Mouse (Mus musculus): ENCODE data around the gene Pam16.

Gene Pam16

DNA sequence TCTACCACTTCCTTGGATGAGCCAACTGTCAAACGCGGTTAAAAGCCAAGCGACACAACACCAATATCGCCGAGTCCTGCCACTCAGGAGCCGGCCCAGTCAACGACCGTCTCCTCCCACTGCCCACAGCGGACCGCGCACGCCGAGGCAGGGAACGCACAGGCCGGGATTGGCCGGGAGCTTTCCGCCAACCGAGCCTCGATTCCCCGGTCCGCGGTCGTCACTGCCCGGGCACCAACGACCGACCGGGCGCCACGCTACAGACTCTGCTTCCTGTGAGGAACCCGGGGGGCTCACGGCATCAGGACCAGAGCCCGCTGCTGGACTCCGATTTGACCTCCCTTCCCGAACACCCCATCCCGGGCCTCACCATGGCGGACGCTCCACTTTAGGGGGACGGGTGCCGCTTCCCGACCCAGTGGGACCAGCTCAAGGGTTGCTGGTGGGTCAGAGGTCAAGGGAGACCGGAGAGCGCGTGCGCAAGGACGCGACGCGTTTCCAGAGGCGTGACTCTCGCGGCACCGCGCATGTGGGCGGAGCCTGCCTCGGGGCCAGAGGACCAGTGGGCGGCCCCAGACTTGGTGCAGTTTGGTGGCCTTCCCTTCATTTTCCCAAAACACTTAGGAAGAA, at the start of gene Pam16:
Pam16 (minus strand) TSS at position 508 of the 630 bp plus-strand sequence.
- peak; percentile 93 for DNase-seq (ENCODE audit: low spot score)

DNA sequence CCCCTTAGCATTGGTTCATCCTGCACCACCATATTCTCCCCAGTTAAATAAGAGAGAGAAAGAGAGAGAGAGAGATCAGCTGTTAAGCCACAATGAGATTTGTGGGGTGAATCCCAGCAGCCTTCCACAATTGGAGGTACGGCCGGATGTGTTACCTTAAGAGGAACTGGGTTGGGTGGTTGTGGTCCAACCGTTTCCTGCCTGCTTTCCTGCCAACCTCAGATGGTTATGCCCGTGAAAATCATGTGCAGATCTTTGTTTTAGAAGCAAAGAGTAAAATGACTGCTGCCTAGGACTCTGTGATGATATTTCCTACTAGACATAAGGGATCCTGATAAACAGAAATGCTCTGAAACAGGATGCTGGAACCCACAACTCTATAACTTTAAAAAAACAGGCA, 49.3 kb upstream of the Pam16 start:
- DNase-seq (ENCODE audit: low spot score): no peak

DNA sequence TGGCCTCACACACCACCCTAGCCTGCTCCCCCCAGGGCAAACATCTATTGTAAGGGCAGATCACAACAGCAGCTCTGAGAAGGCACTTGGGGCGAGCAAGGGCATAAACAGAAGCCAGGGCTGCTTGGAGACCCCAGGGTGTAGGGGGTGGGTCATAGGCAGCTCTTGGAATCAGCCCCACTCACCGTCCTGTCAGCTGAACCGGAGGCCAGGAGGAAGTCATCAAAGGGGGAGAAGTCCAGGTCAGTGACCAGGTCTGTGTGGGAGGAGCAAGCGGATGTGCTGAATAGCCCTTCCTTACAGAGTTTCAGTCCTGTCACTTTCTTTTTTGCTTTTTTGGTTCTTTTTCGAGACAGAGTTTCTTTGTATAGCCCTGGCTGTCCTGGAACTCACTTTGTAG, 45.5 kb upstream of the Pam16 start:
- DNase-seq (ENCODE audit: low spot score): no peak

DNA sequence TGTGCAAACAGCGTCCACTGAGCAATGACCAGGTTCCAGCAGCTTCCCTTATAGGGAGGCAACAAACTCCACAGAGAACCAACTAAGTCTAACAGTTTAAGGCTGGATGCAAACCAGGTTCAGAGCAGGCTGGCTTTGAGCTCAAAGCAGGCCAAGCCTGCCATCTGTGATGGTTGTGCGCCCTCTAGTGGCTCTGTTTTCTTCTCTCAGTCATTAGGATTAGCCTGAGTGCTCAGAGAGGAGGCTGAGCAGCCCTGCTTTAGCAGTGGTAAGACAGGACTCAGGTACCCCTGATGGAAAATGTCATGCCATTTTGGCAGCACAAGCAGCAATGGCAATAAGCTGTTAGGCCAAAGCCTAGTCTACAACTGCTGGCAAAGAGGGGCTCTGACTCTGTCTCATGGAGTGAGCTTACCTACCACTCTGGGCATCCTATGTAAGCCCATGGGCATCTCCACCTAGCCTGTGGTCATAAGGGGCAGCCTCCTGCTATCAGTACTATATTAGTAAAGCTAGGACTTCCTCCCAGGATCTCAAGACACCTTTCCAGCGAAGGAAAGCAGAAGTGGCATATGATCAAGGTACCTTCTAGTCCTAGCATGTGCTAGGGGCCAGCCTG, 42.5 kb upstream of the Pam16 start:
- peak; percentile 92 for DNase-seq (ENCODE audit: low spot score)

DNA sequence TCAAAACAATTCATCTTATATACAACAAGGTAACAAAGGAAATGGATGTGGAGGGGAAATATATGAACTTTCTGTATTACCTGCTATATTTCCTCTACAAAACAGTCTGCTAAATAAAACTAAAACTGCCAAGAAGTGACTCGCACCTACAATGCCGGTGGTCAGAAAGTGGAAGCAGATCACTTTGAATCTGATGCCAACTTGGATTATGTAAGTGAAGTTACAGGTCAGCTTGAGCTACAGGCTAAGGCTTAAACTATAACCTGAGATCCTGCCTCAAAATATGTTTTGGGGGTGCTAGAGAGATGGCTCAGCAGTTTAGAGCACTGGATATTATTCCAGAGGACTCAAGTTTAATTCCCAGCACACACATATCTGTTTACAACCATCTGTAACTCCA, 40.9 kb upstream of the Pam16 start:
- no peak for DNase-seq (ENCODE audit: low spot score)

DNA sequence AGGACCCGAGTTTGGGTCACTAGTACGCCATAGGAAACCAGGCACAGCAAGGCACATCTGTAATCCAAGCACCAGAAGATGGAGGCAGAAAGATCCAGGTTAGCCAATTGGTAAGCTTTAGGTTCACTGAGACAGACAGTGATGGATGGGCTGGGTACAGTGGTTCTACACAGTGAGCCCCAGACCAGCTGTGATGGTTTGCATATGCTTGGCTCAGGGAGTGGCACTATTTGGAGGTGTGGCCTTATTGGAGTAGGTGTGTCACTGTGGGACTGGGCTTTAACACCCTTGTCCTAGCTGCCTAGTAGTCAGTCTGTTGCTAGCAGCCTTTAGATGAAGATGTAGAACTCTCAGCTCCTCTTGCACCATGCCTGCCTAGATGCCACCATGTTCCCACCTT, 39.0 kb upstream of the Pam16 start:
- DNase-seq (ENCODE audit: low spot score): no peak

DNA sequence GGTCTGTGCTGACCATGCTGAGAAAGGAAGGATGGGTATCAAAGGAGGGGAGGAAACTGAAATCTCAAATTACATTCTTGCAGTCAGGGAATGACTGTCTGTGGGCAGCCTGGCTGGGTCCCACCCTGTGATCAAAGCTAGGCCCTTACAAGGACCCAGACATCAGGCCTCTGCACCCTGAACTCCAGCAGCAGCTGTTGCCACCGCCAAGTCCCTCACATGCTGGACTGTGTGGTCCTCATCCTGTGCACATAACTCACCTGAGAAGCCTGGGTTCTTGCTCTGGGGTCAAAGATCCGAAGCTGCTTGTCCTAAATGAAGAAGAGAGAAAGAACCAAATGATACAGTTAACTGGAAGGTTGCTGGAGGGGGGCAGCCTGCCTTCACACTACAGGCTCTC, 36.8 kb upstream of the Pam16 start:
- DNase-seq (ENCODE audit: low spot score): no peak

DNA sequence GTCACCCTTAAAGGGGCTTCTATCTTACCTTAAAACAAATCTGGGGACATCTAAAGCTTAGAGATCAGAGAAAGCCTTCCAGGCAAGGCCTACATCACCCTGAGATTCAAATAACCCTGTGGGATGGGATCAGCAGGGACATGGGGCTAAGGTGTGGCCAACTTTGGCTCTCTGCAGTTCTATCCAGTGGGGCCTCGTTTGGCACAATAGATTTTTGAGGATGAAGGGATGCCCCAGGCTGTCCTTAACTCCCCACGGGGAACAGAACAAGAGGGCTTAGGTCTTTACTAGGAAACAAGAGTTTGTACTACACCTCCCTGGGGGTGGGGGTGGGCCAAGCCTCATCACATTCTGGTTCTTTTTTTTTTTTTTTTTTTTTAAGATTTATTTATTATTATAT, 34.5 kb upstream of the Pam16 start:
- DNase-seq (ENCODE audit: low spot score): no peak

DNA sequence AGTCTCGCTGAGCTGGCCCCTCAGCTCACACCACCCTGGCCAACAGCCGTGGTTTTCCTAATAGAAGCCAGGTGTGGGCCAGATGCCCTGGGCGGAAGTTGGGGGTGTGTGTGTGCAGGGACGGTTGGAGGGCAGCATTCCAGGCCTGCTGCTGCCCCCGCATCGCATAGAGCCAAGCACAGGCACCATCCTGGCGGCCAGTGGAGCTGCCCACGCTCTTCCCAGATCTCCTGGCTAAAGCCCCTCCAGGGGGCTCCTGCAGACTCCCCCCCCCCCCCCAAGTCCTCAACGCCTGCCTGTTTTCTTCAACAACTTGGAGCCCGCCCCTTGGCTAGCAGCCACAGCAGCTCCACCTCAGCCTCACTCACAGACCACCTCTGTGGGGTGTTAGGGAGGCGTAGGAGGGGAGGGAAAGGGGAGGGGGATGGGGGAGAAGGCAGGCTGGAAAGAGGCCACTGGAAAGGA, 34.0 kb upstream of the Pam16 start:
- no peak for DNase-seq (ENCODE audit: low spot score)

DNA sequence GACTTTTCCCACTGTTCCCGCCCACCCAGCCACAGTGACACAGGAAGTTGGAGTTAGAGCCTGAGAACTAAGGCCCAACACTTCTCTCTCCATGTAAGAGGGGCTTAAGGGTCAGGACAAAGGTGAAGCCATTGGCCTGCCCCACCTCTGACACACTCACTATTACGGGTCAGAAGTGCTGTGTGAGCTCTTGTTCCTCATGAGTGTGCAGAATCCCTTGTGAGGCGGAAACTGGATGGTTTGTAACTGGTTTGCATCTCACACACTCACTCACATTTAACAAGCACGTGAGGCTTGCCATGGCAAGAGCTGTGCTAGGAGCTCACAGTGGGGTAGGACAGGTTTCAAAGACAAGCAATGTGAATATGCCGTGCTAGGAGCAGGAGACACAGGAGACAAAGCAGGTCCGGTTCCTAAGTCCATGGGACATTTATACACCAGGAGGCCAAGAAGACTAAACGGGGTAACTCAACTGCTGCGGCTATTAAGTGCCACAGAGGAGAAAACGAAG, 31.8 kb upstream of the Pam16 start:
- no peak for DNase-seq (ENCODE audit: low spot score)

DNA sequence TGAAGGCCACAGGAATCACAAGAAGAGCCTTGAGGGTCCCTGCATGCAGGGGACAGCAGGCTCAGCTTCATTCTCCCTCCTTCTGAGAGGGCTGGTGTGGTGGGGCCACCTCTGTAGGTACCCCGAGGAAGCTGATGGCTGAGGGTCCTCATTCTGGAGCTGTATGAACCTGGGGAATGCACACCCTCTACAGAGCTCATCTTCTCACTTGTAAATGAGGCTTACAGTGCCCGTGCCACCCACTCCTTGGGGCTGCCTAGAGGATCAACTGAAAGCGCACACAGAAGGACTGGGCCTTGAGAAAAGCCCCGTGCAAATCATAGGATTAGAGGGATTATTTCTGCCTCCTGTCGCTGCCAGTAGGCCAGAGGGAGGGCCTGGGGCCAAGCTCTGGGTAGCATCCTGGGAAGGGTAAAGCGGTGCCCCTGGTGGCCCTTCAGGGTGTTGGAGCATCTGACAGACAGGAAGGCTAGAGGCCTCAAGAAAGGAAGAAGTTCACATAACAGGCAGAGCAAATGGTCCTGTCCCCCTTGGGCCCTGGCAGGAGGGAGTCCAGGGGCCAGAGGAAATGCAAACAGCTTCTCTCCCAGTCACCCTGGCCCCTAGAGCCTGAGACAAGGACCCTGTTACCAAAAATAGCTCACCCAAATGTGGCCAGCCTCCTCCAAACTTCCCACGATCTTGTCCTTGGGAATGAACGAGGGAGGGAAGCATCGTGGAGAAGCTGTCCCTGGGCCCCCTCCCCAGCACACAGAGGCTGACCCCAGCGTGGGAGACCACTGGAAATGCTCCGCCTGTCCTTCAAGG, 31.2 kb upstream of the Pam16 start:
- no peak for DNase-seq (ENCODE audit: low spot score)

DNA sequence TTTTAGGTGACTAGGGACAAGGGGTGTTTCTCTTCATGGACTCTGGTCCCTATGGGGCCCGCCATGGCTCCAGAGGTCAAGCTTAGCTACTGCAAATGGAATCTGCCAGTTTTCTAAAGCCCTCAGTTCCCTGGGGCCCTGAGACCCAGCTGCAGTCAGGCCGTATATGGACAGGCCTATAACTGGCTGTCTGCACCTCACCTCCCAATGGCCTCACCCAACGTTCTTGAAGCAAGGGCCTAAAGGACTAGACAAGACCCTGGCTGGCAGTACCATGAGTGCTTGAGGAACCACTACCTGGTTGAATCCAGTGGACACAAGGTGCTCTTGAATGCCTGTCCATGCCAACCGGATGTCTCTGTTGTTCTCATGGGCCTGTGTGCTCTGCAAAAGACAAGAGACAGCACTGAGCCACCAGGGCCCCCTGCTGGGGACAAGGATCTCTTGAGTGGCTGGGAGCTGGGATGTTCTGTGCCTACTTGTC, 30.5 kb upstream of the Pam16 start:
- DNase-seq (ENCODE audit: low spot score): no peak

DNA sequence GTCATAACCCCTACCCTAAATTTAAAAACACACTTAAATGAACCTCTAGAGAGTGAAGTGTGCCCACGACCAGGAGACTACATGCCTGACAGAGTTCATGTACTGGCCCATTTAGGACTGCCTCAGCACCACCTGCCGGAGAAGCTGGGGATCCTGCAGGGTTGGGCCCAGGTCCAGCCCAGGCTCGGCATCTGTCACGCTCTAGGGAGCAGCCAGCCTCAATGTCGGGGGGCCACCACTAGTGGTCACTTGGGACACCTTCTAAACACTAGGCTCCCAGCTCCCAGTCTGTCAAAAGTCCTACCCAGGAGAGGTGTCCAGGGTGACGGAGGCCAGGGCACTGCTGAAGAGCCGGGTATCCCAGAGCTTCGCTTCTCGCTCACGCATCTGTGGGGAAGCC, 29.9 kb upstream of the Pam16 start:
- DNase-seq (ENCODE audit: low spot score): no peak

DNA sequence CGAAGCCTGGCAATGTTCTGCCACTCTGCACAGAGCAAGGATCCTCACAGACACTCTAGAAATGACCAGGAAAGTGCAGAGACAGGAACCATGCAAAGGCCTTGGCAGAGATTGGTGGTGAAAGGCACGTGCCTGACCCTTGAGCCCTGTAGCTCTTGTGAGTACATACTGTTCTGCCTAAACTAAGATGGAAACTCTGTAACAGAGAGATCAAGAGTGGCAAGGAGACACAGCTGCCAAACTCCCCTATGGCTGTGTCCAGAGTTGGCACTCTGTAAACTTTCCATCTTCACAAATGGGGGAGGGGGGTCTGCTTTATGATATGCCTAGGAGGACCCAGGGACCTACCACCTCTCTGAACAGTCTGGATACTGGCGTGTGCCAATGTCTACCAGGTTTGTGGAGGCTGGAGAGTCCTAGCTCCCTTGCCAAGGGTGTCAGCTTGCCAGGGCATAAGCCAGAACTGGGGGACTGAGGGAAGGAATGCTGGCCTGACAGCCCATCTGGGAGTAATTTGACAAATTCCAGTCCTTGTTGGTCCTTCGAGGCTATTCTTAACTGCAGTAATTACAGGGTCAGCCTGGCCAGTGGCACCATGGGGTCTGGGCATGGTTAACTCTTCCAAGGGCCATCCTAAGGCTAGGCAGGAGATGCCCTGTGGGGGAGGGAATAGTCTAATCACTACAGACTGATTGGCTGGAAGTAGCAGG, 28.1 kb upstream of the Pam16 start:
- DNase-seq (ENCODE audit: low spot score): no peak

DNA sequence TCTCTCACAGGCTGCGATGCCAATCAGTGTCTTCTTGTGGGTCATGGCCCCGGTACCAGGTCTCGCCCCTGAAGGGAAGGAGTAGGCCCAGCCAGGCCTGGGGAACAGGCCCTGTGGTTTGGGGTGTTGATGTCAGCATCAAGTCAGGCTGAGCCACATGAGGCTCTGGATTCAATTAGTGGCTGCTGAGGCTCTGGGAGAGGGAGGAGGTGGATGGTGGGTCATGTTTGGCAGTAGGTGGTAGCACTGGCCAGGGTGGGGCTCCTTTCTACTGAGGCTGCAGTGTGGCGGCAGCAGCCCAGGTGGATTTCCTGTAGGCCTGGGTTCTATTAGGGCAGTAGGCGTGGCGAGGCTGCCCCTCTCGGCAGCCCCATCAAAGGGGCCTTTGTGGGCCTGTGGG, 26.8 kb upstream of the Pam16 start:
- no peak for DNase-seq (ENCODE audit: low spot score)

DNA sequence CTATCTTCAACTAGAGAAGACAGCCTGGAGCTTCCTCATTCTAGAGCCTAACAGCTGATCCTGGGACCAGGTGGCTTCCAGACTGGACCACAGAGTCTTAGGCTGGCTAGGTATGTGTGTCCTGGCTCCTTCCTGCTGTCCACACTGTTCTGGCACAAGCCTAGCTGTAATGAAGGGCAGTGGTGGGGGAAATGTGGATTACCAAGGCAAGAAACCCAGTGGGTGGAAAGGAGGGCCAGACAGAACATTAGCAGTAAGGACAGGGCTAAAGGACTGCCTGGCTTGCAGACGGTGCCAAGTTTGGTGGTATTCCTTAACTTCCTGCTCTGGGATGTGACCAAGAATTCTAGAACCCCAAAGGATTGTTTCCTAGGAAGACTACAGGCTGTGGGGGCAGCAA, 26.3 kb upstream of the Pam16 start:
- DNase-seq (ENCODE audit: low spot score): no peak

DNA sequence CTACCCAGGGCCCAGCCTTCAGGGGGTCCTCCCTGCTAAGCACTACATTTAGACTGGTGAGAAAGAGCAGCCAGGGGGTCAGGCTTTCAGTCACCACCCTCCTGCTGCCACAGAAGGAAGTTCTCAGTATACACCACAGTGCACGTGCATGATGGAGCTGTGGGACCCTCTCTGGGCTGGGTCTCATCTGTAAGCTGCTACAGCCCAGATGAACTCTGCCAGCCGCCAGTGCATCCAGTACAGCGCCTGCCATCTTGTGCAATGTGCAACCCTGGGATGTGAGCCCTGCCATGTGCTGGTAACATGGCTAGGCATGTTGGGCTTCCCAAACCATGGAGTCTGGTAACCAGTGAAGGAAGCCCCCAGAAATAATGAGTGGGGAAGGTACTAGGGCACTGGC, 25.4 kb upstream of the Pam16 start:
- DNase-seq (ENCODE audit: low spot score): no peak

DNA sequence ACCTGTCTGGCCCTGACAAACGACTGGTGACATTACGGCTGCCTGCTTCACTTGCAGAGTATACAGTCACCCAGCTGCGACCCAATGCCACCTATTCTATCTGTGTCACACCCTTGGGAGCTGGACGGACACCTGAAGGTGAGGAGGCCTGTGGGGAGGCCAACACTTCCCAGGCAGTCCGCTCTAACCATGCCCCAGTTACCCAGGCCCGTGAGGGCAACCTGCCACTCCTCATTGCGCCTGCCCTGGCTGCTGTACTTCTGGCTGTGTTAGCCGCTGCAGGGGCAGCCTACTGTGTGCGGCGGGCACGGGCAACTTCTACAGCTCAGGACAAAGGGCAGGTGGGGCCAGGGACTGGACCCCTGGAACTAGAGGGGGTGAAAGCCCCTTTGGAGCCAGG, 24.9 kb upstream of the Pam16 start:
- no peak for DNase-seq (ENCODE audit: low spot score)

DNA sequence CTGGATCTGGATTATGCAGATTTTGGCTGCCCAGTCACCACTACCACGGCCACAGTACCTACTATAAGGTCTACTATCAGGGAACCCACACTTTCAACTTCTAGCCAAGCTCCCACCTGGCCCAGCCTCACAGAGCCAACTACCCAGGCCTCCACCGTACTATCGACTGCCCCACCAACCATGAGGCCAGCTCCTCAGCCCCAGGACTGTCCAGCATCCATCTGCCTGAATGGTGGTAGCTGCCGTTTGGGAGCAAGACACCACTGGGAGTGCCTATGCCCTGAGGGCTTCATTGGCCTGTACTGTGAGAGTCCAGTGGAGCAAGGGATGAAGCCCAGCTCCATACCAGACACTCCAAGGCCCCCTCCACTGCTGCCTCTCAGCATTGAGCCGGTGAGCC, 24.4 kb upstream of the Pam16 start:
- DNase-seq (ENCODE audit: low spot score): no peak

DNA sequence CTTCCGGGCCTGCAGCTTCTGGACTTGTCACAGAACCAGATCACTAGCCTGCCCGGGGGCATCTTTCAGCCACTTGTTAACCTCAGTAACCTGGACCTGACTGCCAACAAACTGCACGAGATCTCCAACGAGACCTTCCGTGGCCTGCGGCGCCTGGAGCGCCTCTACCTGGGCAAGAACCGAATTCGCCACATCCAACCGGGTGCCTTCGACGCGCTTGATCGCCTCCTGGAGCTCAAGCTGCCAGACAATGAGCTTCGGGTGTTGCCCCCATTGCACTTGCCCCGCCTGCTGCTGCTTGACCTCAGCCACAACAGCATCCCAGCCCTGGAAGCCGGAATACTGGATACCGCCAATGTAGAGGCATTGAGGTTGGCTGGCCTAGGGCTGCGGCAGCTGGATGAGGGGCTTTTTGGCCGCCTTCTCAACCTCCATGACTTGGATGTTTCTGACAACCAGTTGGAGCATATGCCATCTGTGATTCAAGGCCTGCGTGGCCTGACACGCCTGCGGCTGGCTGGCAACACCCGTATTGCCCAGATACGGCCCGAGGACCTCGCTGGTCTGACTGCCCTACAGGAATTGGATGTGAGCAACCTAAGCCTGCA, 23.7 kb upstream of the Pam16 start:
- DNase-seq (ENCODE audit: low spot score): no peak

DNA sequence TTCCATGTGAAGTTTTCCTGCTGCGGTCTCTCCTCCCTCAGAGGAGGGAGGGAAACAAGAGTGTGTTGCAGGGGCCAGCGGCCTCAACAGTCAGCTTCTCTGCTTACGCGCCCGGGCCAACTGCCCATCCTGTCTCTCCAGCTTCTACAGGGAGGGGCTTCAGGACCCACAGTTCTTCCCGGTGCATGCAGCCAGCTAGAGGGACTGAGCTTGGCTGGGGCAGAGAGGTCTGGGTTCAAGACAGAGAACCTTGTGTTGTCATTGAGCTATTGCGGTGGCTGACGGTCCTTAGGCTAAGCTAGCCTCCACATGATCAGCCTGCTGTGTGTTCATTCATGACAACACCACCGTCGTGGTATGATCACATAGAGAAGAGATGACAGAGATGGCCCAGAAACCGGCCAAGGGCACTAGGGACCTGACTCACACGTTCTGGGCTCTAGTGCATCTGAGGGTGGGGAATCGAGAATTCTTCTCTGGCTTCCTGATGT, 22.9 kb upstream of the Pam16 start:
- peak; percentile 59 for DNase-seq (ENCODE audit: low spot score)

DNA sequence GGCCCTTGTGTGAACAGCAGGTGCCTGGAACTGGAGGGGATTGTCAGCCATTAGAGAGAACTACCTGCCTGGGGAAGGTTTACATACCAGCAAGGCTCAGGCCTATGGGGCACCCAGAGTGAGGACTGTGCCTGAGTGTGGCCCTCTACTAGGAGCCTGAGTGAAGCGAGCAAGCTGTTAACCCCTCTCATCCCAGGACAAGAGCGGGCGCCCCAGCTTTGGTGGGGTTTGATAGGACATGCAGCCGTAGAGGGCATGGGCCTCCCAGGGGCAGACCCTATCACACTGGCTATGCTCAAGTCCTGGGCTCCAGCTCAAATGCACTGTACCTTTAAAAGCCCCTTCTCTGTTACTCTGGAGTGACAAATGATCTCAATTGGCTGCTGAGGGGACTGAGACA, 22.0 kb upstream of the Pam16 start:
- no peak for DNase-seq (ENCODE audit: low spot score)

Data from urinary bladder, postnatal 14 days (tissue).